Mouse (Mus musculus) cerebellum, postnatal 36 days (tissue): ENCODE measurements at regions not wholly inside any gene's neighbourhood (a gene's known extent, or its start where the extent isn't known, plus 50 kb on each side); places are given as distances from the start of the nearest gene placed in this dataset.

Source experiments
- DNase-seq, 2 experiments: peaks; one replicate each; pipeline ENCODE4 v3.0.0; 2021 to 2022; ENCODE audit warnings: mixed read lengths in 2 of 2

GRCm38 (mm10) chr7:128834894-128835293 is 90.2 kb downstream of the Sec23ip start:
- DNase-seq = no peak

DNA sequence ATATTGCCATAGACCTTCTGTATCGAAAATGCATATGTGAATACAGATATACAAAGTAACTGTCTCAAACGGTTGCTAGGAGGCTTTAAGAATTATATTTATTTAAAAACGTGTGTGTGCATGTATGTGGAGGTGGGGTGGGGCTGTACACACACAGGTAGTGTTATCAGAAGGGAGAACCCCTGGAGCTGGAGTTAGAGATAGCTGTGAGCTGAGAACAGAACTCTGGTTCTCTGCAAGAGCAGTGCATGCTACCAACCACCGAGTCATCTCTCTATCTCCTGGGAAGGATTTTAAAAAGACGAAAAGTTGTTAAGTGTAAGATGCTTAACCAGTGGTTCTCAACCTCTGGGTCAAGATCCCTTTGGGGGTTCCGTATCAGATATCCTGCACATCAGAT is 91.7 kb downstream of the Sec23ip start:
- no peak for DNase-seq

GRCm38 (mm10) chr7:128842561-128842960 is 97.8 kb downstream of the Sec23ip start:
- no peak for DNase-seq

DNA sequence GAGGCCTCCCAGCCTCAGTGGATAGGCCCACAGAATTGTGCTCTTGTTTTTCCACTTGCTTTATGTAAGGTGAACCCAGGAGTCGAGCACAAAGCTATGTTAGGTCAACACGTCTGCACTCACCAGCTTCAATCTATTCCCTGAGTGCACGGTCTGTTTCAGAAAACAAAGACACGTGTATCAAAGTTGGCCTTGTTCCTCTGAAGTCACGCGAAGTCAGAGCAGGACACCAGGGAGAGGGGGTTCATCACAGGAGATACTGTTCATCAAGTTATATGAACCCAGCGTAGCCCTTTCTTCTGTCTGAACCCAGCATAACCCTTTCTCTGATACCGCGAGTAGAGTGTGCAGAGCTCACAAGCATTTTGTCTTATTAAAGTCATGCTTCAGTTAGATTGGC is 98.8 kb downstream of the Sec23ip start:
- no peak for DNase-seq

DNA sequence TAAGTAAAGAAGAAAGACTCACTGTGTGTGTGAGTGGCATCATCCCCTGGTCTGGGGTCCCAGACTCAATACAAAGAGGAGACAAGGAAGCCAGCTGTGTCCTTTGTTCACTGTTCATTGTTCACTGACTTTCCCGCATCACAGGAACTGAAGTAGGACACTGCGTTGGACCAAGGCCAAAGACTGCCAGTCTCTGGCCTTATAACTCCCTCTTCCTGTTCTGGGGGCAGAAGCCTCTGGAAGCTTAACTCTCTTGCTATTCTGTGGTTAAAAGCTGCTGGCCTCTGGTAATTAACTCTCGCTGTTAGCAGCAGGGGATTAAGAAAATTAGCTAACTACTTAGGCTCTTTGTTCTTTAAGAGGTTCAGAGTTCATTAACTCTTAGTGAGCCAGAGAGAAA is 104.5 kb downstream of the Sec23ip start:
- no peak for DNase-seq

- DNase-seq = no peak
Measured at GRCm38 (mm10) chr7:128854193-128854592, 109.5 kb downstream of the Sec23ip start.

GRCm38 (mm10) chr7:128854690-128855343 is 110.1 kb downstream of the Sec23ip start:
- DNase-seq = peak in 1 of 2 experiments; percentile 2

- DNase-seq = peak; percentile 52 to 67
Measured at GRCm38 (mm10) chr7:128860141-128860540, 115.4 kb downstream of the Sec23ip start.

- peak; percentile 7 to 11 for DNase-seq
Measured at GRCm38 (mm10) chr7:128860709-128861108, 116.0 kb downstream of the Sec23ip start.

GRCm38 (mm10) chr7:128861376-128861775 is 116.6 kb downstream of the Sec23ip start:
- no peak for DNase-seq

DNA sequence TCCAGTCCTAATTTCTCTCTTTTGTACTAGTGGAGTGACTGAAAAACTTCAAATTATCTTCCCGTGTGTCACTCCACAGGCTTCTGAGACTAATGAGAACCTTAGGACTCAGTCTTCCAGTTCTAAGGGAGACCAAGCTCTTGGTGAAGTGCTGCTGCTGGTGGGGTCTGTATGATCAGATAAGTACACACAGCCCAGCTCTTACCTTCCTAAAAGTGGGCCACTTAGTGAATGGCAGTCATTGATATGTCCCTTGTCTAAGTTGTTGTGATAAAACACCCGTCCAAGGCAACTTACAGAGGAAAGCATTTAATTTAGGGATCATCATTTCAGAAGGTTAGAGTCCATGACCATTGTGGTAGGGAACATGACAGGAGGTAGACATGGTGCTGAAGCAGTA is 124.1 kb downstream of the Sec23ip start:
- DNase-seq = no peak

GRCm38 (mm10) chr7:128884015-128884414 is 139.3 kb downstream of the Sec23ip start:
- DNase-seq = no peak

GRCm38 (mm10) chr7:128885551-128885950 is 140.8 kb downstream of the Sec23ip start:
- no peak for DNase-seq

DNA sequence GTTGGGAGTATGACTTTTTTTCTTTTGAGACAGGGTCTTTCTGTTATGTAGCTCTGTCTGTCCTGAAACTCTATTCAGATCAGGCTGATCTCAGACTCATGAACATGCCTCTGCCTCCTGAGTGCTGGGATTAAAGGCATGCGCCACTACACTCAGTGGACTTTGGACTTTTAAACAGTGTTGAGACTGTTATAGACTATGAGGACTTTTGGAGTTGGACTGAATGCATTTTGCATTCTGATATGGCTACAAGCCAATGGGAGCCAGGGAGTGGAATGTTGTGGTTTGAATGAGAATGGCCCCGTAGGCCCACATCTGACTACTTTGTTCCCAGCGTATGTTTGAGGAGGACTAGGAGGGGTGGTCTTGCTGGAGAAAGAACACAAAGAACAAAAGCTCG is 165.4 kb downstream of the Sec23ip start:
- DNase-seq = no peak

GRCm38 (mm10) chr7:128937976-128938730 is 193.4 kb downstream of the Sec23ip start:
- DNase-seq = no peak

- DNase-seq = no peak
Measured at GRCm38 (mm10) chr7:128960575-128960974, 215.8 kb downstream of the Sec23ip start.

- no peak for DNase-seq
Measured at GRCm38 (mm10) chr7:128979904-128980303, 235.2 kb downstream of the Sec23ip start.

DNA sequence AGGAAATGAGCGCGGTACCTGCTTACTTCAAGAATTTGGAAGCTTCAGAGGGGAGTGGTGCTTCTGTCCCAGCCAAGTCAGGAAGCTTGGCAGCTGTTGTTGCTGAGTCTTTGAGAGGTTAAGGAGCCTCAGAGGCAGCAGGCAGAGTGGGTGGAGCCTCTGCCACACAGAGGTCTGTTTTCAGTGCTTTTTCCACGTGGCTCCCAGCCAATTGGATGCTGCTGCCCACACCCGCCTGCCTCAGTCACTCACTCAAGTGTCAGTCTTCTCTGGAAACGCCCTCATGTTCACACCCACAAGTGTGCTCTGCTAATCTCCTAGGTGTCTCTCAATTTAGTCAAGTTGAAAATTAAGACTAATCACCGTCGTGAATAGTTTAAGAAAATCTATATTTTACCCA is 236.1 kb downstream of the Sec23ip start:
- no peak for DNase-seq

DNA sequence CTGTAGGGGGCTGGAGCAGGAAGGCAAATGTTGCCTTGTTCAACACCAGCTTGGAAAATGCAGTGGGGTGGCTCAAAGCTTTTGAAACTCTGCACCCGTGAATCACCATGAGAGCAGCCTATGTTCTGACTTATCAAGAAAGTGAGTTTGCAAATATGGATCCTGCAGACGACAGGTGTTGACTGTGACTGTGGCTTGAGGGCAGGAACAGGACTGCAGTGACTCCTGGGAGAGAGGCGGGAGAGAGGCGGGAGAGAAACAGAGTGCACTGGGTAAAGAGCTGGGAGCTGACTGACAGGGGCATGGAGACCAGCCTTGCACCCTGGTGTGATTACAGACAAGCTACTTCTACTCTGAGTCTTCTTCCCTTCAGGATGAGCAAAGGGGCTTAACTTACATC is 254.0 kb downstream of the Sec23ip start:
- no peak for DNase-seq

DNA sequence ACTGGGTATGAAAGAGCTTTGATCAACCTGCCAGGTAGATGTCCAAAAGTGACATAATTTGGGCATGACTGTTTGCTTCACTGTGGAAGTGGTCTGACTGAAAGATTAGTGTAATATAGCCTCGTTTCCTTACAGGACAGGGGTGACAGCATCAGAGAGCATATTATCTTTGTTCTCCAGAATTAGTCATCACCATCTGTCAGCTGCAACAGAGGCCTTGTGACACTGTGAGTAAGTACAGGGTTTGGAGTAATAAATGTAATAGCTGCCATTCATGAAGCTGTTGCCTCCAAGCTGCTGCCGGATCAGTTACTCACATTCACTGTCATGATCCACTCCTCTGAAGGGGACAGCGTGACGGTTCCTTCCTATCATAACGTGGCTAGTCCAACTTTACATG is 254.4 kb upstream of the Plpp4 start:
- DNase-seq = no peak

GRCm38 (mm10) chr7:129003150-129003549 is 253.7 kb upstream of the Plpp4 start:
- DNase-seq = no peak

GRCm38 (mm10) chr7:129016353-129016752 is 240.5 kb upstream of the Plpp4 start:
- no peak for DNase-seq

DNA sequence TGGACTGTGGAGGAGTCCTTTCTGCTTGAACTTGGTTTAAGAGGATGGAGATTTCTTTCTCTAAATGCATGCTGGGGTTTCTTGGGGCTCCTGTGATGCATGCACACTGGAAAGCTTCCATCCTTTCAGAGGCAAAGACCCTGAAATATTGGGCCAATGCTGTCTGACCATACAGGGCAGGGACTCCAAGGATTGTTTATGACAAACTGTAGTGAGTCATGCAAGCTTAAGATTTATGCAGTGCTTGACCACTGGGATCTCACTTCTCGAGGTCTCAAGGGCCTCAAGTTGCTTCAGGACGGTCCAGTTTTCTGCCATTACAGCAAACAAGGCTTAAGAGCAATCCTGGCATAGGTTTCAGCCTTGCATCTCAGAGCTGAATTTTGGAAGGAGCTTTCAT is 229.7 kb upstream of the Plpp4 start:
- no peak for DNase-seq

DNA sequence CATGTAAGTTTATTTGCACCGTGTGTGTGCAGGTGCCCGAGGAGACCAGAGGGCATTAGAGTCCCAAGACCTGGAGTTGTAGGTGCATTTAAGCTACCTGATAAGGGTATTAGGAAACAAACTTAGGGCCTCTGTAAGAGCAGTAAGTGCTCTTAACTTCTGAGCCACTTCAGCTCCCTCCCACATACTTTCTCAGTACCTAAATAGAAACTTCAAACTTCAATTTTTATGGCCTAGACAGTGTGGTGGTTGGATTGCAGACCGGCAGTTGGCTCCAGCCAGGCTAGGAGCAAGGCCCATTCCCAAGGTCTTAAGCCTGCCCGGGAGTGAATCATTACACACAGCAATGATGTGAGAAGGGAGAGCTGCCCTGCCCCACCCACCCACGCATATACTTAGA is 208.8 kb upstream of the Plpp4 start:
- no peak for DNase-seq

DNA sequence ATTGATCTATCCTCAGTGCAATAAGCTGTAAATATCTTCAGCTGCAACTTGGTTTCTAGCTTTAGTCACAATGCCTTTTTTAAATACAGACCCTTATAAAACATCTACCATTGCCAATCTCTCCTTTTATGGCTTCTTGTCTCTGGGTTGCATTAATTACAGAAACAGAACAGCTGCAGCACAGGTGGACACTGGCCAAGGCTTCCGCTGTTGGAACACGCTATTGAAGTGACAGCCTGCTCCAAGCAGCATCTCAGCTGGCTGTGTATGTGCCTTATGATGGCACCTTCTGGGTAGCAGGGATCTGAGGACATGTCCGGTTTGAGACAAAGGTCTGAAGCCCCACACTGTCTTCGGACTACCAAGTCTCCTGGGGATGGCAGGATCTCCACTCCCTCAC is 207.1 kb upstream of the Plpp4 start:
- DNase-seq = no peak
